Mouse (Mus musculus) stomach, postnatal 0 days (tissue): ENCODE data around the gene Ripor1. TPM values are rescaled to one million over a fixed set of nuclear protein-coding genes. Genes with fewer than 3 reads are reported as not detected.
A peak's percentile ranks its signal among the peaks of the same experiment; 100 is the strongest.
"Not testable (repeated sequence)": the region's sequence is repeated elsewhere in the genome, so short reads cannot be mapped to it uniquely, and the experiment has no call there.

Experiments used
- ATAC-seq: fragments of 200-750 bp; cut with Nextera tagmentation; 2 replicates; pipeline ENCODE4 v1.8.0; 2017; ENCODE audit not compliant: low FRiP score, low TSS enrichment
- DNase-seq: peaks from one replicate; pipeline ENCODE4 v3.0.0-alpha.2; 2016; ENCODE audit warnings: low spot score
- H3K27ac ChIP-seq: fragments of 300-500 bp; sonication (generic); replicated peaks from 2 replicates; pipeline ENCODE4 v1.5.1; 2014; ENCODE audit warnings: mild to moderate bottlenecking, control low read depth
- H3K27me3 ChIP-seq: fragments of 300-500 bp; sonication (generic); 2 replicates; pipeline ENCODE4 v1.6.1; 2014; ENCODE audit warnings: low read length; ENCODE audit not compliant: control insufficient read depth, insufficient read depth
- H3K36me3 ChIP-seq: fragments of 300-500 bp; sonication (generic); 2 replicates; pipeline ENCODE4 v1.6.1; 2014; ENCODE audit warnings: low read length, mixed read lengths; ENCODE audit not compliant: control insufficient read depth, insufficient read depth
- H3K4me1 ChIP-seq: fragments of 300-500 bp; sonication (generic); replicated peaks from 2 replicates; pipeline ENCODE4 v1.6.1; 2014; ENCODE audit warnings: antibody characterized with exemption; ENCODE audit not compliant: control insufficient read depth, insufficient read depth
- H3K4me2 ChIP-seq: fragments of 300-500 bp; sonication (generic); replicated peaks from 2 replicates; pipeline ENCODE4 v1.6.1; 2014; ENCODE audit warnings: low read depth, mild to moderate bottlenecking, control low read depth, moderate library complexity
- H3K4me3 ChIP-seq: fragments of 300-500 bp; sonication (generic); 2 replicates; pipeline ENCODE4 v1.5.1; 2014; ENCODE audit warnings: low read depth, low read length, control low read depth
- H3K9ac ChIP-seq: fragments of 300-500 bp; sonication (generic); 2 replicates; pipeline ENCODE4 v1.6.1; 2014; ENCODE audit warnings: mild to moderate bottlenecking, low read length, control low read depth, mixed read lengths
- H3K9me3 ChIP-seq: fragments of 300-500 bp; sonication (generic); 2 replicates; pipeline ENCODE4 v1.6.1; 2016; ENCODE audit warnings: low read length; ENCODE audit not compliant: control insufficient read depth
- CTCF ChIP-seq: IDR thresholded peaks from 2 replicates; pipeline ENCODE4 v1.5.1; 2016; ENCODE audit warnings: antibody characterized with exemption, low read depth, mild to moderate bottlenecking, moderate library complexity
- EP300 ChIP-seq: optimal IDR thresholded peaks from 2 replicates; pipeline ENCODE3; 2016; ENCODE audit warnings: antibody characterized with exemption
- WGBS: fragments of 180-500 bp; shearing (Covaris S2); extraction: QIAGEN DNeasy Blood & Tissue Kit; methylation state at CpG from one replicate; pipeline ENCODE4 v1.1.7; 2014; 5-methylcytosine and 5-hydroxymethylcytosine counted together
- polyA plus RNA-seq: library from polyadenylated mRNA; unstranded; fragments of >200 nt; fragmentation: Nextera tagmentation; extraction: Ambion mirVana; gene quantifications from 2 replicates; pipeline ENCODE4 v1.2.1, GENCODE M21; 2015

Ripor1 gene
- polyA plus RNA-seq, 1 experiment from 2014 or later = 8.9 TPM

DNA sequence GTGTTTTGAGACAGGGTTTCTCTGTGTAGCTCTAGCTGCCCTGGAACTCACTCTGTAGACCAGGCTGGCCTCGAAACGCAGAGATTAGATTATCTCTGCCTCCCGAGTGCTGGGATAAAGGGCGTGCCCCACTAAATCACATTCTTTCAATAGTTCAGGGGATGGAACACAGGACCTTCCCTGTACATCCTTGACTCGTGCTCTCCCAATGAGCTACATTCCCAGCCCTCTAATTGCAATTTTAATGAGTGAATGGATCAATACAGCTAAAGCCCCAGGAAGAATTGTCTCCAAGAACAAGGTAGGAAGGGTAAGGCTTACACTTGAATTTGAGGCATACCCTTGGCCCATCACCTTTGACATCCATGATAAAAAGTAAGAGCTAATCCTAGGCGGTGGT is 6.3 kb upstream of the Ripor1 start:
- ATAC-seq = no peak
- 66% methylated on average over 6 of the region's 6 CpGs for WGBS

GRCm38 (mm10) chr8:105601301-105601700 is 3.8 kb upstream of the Ripor1 start:
- DNase-seq = no peak

More for the DNA sequence above, 6.3 kb upstream of the Ripor1 start:
- H3K27ac ChIP-seq = no peak overlapping the region
- no peak overlapping the region for H3K4me2 ChIP-seq
- H3K4me1 ChIP-seq = 0 out of 2 replicates have a peak, but pooled peaks cover 2% of the 10 kb centered on the region
- H3K36me3 ChIP-seq = no peaks in the 10 kb centered on the region
- no peak for TF ChIP-seq EP300
- no peak for TF ChIP-seq CTCF
- H3K4me3 ChIP-seq = no peak overlapping the region
- no peaks in the 10 kb centered on the region for H3K27me3 ChIP-seq
- H3K9me3 ChIP-seq = no peaks in the 10 kb centered on the region
- no peak overlapping the region for H3K9ac ChIP-seq
- DNase-seq = no peak

GRCm38 (mm10) chr8:105602540-105602939 is 2.5 kb upstream of the Ripor1 start:
- not testable (repeated sequence) for H3K4me3 ChIP-seq, H3K27ac ChIP-seq, DNase-seq, H3K9me3 ChIP-seq, H3K4me1 ChIP-seq, H3K27me3 ChIP-seq, H3K4me2 ChIP-seq, H3K36me3 ChIP-seq, ATAC-seq, H3K9ac ChIP-seq
- 89% methylated on average over 2 of the region's 3 CpGs for WGBS

More at GRCm38 (mm10) chr8:105601301-105601700, 3.8 kb upstream of the Ripor1 start:
- ATAC-seq = no peak
- no peak overlapping the region for H3K4me3 ChIP-seq
- H3K27ac ChIP-seq = no peak overlapping the region
- no peaks in the 10 kb centered on the region for H3K36me3 ChIP-seq
- no peak for TF ChIP-seq CTCF
- no peak for TF ChIP-seq EP300
- H3K9ac ChIP-seq = no peak overlapping the region
- no peaks in the 10 kb centered on the region for H3K9me3 ChIP-seq
- no peaks in the 10 kb centered on the region for H3K27me3 ChIP-seq
- H3K4me2 ChIP-seq = no peak overlapping the region
- 0 out of 2 replicates have a peak, but pooled peaks cover 2% of the 10 kb centered on the region for H3K4me1 ChIP-seq
- 73% methylated on average over 5 of the region's 5 CpGs for WGBS

DNA sequence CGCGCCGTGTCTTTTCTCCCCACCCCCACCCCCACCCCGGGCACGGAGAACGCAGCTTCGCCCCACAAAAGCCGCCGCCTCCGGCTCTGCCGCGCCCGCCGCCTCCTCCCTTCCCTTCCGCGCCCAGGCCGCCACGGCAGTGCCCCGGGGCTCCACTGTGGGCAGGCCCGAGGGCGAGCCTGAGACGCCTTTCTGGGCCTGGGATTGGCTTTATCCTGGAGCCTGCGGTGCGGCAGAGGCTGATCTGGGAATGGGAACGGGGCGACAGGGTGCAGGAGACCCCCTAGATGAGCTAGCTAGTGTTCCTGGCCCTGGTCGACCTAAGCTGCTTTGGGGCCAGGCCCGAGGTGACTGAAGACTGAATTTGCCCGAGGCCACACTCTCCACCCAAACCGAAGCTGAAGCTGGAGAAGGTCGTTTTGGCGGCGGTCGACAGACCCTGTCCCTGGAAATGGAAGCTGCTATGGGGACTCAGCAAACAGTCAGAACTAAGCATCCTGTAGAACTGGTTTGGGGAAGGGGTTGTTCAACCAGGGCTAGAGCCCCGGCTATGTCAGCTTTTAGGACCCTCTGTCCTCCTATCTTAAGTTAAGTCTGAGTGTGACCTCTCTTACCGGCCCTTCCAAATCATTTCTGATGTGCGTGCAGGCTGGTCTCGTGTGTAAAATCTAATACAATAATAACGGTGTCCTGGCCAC is 585 bp downstream of the Ripor1 start:
- peak overlapping the region; percentile 86 for H3K4me2 ChIP-seq
- H3K36me3 ChIP-seq = no peaks in the 10 kb centered on the region
- TF ChIP-seq EP300 (no peak), CTCF (no peak)
- peak overlapping the region; percentile 87 for H3K9ac ChIP-seq
- H3K4me3 ChIP-seq = peak overlapping the region; percentile 77
- no peaks in the 10 kb centered on the region for H3K4me1 ChIP-seq
- WGBS = under 1% methylated on average over 35 of the region's 39 CpGs
- peak; percentile 71 for DNase-seq
- H3K27me3 ChIP-seq = no peaks in the 10 kb centered on the region
- ATAC-seq = peak; percentile 68
- H3K27ac ChIP-seq = peak overlapping the region; percentile 92
- H3K9me3 ChIP-seq = no peaks in the 10 kb centered on the region

GRCm38 (mm10) chr8:105606189-105607023 is 1.4 kb downstream of the Ripor1 start:
- no peaks in the 10 kb centered on the region for H3K36me3 ChIP-seq
- H3K4me2 ChIP-seq = peak overlapping the region; percentile 86
- H3K27ac ChIP-seq = peak overlapping the region; percentile 92
- H3K9me3 ChIP-seq = no peaks in the 10 kb centered on the region
- peak; percentile 77 for DNase-seq
- under 1% methylated on average over 30 of the region's 30 CpGs for WGBS
- ATAC-seq = peak; percentile 78
- no peaks in the 10 kb centered on the region for H3K4me1 ChIP-seq
- H3K9ac ChIP-seq = peak overlapping the region; percentile 87
- TF ChIP-seq CTCF (no peak), EP300 (no peak)
- no peaks in the 10 kb centered on the region for H3K27me3 ChIP-seq
- peak overlapping the region; percentile 77 for H3K4me3 ChIP-seq

DNA sequence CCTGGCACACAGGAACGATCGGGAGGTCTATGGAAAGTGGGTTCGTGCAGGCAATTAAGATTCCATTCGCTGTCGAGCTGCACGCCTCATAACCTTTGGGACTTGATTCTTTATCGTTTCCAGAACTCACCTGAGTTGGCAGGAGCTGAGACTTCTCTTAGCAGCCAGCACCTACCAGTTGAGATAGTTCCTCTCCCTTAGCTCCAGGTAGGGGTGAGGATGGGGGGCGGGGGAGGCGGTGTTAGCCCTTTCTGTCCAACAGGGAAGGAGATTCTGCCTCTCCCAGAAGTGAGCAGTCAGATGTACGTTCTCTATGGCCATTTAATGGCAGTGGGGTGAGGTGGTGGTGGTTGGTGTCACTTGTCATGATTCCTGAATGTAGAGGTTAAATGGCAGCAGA is 2.0 kb downstream of the Ripor1 start:
- ATAC-seq (no peak), DNase-seq (no peak)
- WGBS = 11% methylated on average over 10 of the region's 10 CpGs
- H3K4me3 ChIP-seq = peak overlapping the region; percentile 77
- no peak for TF ChIP-seq CTCF
- H3K9me3 ChIP-seq = no peaks in the 10 kb centered on the region
- no peaks in the 10 kb centered on the region for H3K27me3 ChIP-seq
- H3K36me3 ChIP-seq = no peaks in the 10 kb centered on the region
- H3K4me2 ChIP-seq = peak overlapping the region; percentile 86
- H3K27ac ChIP-seq = peak overlapping the region; percentile 92
- peak overlapping the region; percentile 87 for H3K9ac ChIP-seq
- no peaks in the 10 kb centered on the region for H3K4me1 ChIP-seq
